Comparison of ENCODE assay signal across 25 mouse cellular contexts in the genomic region with DNA sequence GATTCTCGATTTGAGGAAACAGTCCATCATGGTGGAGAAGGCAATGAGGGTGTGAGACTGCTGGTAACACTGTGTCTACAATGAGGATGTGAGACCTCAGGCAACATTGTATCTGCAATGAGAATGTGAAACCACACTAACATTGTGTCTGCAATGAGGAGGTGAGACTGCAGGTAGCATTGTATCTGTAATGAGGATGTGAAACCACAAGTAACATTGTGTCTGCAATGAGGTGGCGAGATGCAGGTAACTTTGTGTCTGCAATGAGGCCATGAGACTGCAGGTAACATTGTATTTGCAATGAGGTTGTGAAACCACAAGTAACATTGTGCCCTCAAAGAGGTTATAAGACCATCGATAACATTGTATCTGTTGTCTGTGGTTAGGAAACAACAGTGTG.
"Had no signal": no experiment of that assay in that cellular context is flagged by ENCODE, and none has a peak within 500 bp of the region (broad histone marks: within the 10 kb centered on the region; RNA-seq: fewer than 3 reads in every experiment).

No protein-coding gene starts in this region.

- H3K36me3 ChIP-seq: heart, embryonic 13.5 days; heart, embryonic 15.5 days; hindbrain, embryonic 13.5 days; hindbrain, embryonic 15.5 days; limb, embryonic 13.5 days; limb, embryonic 15.5 days; liver, embryonic 12.5 days had no signal

- H3K9ac ChIP-seq: heart, embryonic 13.5 days; heart, embryonic 15.5 days; hindbrain, embryonic 13.5 days; hindbrain, embryonic 15.5 days; limb, embryonic 13.5 days; limb, embryonic 15.5 days; liver, embryonic 12.5 days had no signal

- H3K4me2 ChIP-seq: heart, embryonic 11.5 days; heart, embryonic 13.5 days; heart, embryonic 15.5 days; hindbrain, embryonic 13.5 days; hindbrain, embryonic 15.5 days; limb, embryonic 13.5 days; limb, embryonic 15.5 days; liver, embryonic 12.5 days had no signal

- H3K4me1 ChIP-seq: liver, embryonic 12.5 days had no signal

- H3K4me3 ChIP-seq: gastrocnemius, adult 2 months; heart, adult 2 months; heart, embryonic 13.5 days; heart, embryonic 15.5 days; hindbrain, embryonic 13.5 days; hindbrain, embryonic 15.5 days; layer of hippocampus, adult 2 months; left cerebral cortex, adult 2 months; limb, embryonic 13.5 days; limb, embryonic 15.5 days; liver, embryonic 12.5 days had no signal

- H3K27ac ChIP-seq: gastrocnemius, adult 2 months; heart, adult 2 months; heart, embryonic 13.5 days; heart, embryonic 15.5 days; hindbrain, embryonic 13.5 days; hindbrain, embryonic 15.5 days; hindbrain, postnatal 0 days; layer of hippocampus, adult 2 months; left cerebral cortex, adult 2 months; limb, embryonic 13.5 days; limb, embryonic 15.5 days; liver, embryonic 12.5 days had no signal

- H3K9me3 ChIP-seq: heart, embryonic 13.5 days; heart, embryonic 15.5 days; hindbrain, embryonic 13.5 days; hindbrain, embryonic 15.5 days; limb, embryonic 13.5 days; limb, embryonic 15.5 days; liver, embryonic 12.5 days had no signal

- ATAC-seq: hindbrain, postnatal 0 days; intestine, embryonic 16.5 days; liver, embryonic 12.5 days had no signal

- H3K27me3 ChIP-seq: heart, embryonic 13.5 days; heart, embryonic 15.5 days; hindbrain, embryonic 13.5 days; hindbrain, embryonic 15.5 days; limb, embryonic 13.5 days; limb, embryonic 15.5 days; liver, embryonic 12.5 days had no signal

- DNase-seq: gastrocnemius, adult 2 months; gastrocnemius, postnatal 14 days; gastrocnemius, postnatal 36 days; heart, adult 2 months; heart, postnatal 14 days; heart, postnatal 36 days; kidney, adult 11 months; kidney, adult 2 months; kidney, adult 9 months; kidney, postnatal 10 days; kidney, postnatal 25 days; kidney, postnatal 4 days; left cerebral cortex, postnatal 4 days had no signal
